Mouse (Mus musculus): Measurements from ENCODE around the gene Gpr68.

The Gpr68 gene

DNA sequence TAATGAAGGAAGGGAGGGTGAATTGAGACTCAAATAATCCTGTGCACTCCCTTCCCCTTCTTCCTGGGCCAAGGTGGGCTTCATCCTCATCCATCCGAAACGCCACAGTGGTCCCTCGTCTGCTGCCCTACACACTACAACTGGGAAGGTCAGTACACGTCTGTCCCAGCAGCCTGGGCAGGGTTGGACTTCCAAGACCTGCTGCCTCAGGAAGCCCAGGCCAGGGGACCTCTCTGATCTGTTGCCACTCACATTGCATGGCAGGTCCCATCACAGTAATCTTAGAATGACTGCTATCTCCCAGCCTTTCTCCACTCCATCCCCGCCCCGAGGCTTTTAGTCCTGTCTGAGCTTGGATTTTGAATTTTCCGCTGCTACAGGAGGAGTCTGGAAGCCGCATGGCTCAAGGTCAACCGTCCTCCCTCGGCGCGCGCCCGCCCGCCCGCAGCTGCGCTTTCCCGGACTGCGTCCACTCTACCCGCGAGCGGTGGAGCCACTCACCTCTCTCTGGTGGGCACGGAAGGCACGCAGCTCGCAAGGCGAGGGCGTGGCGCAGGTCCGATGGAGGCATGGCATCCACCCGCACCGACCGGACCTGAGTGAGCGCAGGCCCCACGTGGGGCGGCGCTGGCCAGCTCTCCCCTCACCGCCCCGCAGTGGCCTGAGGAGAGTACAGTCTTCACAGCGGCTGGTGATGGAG is at the start of gene Gpr68:
Gene Gpr68, minus strand, starts transcription at position 601 of the 700 bp plus-strand sequence.
- no peak for DNase-seq (ENCODE audit: low spot score in 2 of 2)

DNA sequence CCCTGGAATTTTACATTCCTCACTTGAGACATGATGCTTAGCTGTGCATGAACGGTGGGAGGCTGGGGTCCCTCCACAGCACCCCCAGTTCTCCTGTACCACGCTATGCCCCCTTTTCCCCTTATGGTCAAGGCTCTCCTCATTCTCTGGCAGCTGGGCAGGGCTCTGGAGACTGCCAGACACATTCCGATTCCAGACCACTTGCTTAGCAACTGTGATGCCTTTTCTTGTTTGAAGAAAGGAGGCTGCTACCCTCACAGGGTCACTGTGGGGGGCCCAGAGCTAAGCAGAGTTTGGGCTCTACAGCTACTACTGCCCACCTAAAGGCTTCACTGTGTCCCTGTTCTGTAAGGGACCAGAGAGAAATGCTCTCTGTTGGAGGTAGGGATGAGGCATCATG is 49.3 kb upstream of the Gpr68 start:
- no peak for DNase-seq (ENCODE audit: low spot score in 2 of 2)

DNA sequence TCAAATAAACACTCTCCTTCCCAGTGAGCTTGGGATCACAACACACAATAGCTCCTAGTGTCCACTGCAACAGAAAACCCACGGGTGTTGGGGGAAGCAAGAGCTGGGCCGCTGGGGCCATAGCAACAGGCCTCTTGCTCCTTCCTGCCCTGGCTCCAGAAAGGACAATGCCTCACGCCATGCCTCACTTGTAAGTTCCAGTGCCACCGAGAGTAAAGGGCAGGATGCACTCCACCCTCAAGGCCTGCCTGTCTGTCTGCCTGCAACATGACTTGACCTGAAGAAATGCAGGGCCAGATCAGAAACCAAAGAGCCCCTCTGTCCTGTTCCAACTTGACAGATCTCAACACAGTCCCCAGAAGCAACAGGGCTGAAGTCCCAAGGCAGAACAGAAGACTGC is 48.8 kb upstream of the Gpr68 start:
- DNase-seq (ENCODE audit: low spot score in 2 of 2): no peak

DNA sequence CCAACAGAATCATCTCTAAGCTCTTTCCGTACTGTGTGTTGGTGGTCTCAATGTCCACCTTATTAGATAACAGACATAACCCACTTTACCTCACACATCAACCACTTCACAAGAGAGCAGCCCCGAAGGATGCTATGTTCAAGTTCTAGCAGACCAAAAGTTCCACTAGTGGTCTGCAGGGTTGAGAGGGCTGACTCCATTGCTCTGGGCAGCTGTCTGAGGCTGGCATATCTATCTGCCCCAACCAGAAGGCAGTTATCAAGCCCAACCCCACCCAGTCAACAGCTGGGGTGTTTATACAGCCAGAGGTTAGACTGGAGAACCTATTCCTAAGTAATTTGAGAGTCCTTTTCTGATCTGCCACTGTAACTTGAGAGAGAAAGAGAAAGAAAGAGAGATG is 48.0 kb upstream of the Gpr68 start:
- no peak for DNase-seq (ENCODE audit: low spot score in 2 of 2)

DNA sequence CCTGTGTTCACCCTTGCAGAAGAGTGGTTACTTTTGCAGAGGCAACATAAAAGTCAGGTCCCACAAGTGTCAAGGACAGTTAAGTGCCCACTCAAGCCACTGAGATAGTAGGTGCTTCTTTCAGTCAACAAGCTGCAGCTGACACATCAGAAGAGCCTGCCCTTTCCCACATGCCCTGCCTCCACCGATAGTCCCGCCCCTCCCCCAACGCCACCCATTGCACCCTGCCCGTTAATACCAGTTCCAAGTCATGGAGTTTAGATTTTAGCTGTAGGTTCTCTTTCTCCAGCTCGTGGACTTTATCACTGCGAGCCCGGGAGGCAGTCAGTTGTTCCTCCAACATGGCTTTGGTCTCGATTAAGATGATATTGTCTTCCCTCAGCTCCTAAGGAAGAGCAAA is 45.9 kb upstream of the Gpr68 start:
- DNase-seq (ENCODE audit: low spot score in 2 of 2): no peak

DNA sequence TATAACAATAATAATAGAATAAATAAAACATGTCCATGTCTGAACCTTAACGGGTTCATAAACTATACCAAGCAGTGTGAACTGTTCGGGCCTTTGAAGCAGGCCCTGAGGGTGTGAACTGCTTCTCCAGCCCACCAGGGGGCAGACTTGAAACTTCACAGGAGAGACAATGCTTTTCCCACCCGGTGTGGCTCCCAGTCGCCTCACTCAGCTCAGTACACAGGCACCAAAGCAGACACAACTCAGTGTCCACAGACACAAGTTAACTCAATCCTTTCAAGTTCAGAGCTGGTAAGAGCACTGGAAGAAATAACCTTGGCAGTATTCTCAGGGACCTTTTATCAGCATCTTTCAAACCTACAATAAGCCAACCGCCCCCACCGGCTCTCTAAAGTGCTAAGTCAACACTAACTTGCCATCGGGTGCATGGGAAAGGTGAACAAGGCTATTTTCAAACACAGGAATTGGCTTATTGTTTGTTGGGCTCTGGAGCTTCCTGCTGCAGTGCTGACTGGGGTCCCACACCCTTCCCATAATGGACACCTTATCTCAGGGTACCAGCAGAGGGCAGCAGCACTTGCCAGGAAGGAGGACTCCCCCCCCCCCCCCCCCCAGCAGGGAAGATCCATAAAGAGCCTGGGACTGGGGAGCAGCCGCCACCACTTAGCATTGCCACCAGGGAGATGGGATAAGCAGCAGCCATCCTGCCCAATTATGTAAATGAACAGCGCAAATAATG is 44.4 kb upstream of the Gpr68 start:
- DNase-seq (ENCODE audit: low spot score in 2 of 2): peak; percentile 64 to 74

DNA sequence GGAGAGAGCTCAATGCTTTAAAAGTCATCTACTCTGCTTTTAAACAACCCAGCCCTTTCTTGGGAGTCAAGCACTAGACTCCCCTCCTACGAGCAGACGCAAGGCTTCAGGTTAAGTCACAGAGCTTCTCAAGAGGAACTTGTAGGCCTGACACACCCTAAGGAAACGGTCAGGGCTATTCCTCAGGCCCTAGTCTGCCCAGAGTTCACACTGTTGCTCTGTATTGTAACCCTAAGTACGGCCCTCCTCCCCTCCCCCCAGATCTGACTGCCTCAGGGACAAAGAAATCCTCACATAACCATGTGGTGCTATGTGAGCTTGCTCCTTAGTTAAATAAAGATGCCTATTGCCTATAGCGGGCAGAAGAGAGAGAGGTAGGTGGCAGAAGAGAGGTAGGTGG is 41.1 kb upstream of the Gpr68 start:
- DNase-seq (ENCODE audit: low spot score in 2 of 2): no peak

DNA sequence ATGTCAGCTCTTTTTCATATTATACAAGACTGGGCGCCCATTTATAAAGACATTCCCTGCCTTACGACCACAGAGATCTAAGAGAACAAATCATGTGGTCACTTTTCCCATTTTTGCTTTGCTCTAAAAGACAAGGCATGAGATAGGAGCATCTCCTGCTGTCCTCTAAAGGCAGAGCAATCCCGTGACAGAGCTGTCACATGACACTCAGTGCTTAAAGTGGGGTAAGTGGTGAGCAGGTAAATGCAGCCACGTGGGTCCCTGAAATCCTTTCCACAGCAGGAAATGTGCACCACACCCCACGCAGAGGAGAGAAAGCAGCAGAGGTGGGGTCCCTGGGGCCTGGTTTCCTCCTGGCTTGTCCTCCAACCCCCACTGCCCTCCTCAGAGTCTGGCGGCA is 40.0 kb upstream of the Gpr68 start:
- DNase-seq (ENCODE audit: low spot score in 2 of 2): no peak

DNA sequence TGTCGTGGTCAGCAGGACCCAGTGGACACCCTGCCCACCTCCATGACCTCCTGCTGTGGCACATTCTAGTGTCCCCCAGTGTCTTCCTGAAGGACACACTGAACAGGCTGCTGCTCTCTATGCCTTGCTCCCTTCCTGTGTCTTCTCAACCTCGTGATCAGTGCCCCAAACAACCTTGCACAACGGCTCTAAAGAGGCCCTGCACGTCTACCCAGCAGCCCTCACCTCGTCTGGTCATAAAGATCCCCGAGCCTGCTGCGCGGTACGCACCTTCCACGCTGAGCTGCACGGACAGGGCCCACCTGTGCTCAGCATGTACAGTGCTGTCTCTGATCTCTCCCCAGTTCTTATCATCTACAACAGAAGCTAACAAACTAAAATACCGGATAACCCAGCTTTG is 38.0 kb upstream of the Gpr68 start:
- DNase-seq (ENCODE audit: low spot score in 2 of 2): no peak

DNA sequence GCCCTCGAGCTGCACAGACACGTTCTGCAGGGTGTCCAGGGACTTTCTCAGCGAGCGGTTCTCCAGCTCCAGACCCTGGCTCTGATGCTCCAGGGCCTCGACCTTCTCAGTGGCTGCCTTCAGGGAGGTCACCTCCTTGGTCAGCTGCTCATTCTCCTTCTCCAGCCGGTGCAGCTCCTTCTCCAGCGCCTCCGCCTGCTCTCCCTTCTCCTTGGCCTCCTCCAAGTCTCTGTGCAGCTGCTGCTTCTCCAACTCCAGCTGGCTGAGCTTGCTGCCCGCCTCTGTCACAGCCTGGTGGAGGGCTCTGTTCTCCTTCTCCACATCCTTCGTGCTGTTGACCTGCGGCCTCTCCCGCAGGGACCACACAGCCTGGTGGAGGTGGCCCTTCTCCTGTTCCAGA is 37.5 kb upstream of the Gpr68 start:
- DNase-seq (ENCODE audit: low spot score in 2 of 2): no peak

DNA sequence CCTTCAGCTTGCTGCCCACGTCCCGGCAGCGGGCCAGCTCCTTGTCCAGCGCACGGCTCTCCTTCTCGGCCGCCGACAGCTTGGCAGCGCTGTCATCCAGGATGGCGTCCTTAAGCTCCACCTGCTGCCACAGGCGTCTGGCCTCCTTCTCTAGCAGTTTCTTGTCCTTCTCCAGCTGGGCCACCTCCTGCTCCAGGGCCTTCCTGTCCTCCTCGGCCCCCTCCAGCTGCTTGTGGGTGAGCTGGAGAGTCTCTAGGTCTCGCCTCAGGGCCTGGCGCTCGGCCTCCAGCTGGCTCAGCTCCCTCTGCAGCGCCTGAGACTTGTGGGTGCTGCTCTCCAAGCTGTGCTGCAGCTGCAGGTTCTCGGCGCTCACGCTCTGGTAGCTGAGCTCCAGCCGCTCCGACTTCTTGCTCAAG is 36.9 kb upstream of the Gpr68 start:
- DNase-seq (ENCODE audit: low spot score in 2 of 2): no peak

DNA sequence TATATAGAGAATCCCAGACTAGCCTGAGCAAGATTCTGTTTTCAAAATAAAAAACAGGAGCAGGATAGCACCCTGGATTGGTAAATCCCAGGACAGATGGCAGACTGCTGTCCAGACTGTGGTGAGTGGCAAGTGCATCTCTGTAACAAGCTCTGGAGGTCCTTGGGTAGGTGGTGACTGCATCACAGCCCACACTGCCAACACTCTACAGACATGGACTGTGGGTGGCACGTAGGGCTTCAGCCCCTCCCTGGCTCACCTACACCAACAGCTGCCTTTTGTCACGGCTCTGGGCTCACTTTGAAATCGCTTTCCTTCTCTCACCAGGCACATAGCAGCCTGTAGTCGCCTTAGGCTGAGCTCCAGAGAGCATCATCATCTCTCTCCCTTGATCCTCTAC is 35.1 kb upstream of the Gpr68 start:
- DNase-seq (ENCODE audit: low spot score in 2 of 2): no peak

DNA sequence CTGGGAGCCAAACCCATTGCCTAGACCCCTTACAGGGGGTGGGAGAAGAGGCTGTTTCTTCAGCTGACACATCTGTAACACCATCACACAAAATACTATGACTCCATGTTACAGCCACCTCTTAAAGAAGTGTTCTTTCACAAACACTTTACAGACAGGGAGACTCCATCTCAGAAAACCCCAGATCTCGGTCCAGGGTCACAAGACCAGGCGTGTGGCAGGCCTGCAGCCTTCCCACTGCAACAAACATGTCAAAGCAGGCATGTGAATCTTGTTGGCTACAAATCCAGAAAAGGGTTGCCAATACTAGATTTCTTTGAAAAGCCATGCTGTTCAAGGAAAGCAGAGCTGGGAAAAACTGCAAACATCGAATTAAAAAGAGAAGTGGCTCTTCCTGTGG is 33.4 kb upstream of the Gpr68 start:
- DNase-seq (ENCODE audit: low spot score in 2 of 2): no peak

DNA sequence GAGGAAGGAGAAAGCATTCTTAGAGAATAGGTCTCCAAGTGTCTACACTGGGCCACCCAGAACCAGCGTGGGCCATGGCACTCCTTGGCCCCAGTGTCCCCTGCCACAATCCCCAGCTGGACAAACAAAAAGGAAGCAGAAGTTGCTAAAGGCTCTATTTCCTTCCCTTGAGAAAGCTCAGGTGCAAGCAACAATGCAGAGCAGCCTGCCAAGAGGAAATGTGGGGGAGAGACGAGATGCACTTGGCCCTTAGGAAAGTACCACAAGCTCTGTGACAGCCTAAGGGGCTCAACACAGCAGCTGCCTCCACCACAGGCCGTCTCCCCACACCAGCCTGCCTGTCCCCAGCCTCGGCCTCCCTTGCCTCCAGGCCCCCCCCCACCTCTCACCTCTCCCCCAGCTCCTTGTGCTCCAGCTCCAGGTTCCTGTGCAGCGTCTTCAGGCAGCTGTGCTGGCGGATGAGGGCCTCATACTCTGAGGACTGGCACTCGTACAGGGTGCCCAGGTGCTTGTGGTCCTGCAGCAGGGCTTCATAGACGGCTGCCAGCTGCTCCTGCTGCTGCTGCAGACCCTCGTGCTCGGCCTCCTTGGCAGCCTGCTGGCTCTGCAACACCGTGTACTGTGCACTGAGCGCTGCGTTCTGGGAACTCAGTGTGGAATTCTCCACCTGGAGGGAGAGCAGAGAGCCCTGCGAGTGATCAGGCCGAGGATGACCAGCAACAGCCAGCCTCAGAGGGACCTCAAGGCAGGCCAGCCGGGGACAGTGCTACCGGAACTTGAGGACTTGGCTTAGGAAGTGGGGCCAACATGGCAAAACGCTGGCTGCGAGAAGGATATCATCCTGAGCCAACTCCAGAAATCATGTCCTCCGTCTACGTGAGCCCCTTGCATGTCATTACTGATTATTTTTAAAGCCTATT is 29.7 kb upstream of the Gpr68 start:
- no peak for DNase-seq (ENCODE audit: low spot score in 2 of 2)

DNA sequence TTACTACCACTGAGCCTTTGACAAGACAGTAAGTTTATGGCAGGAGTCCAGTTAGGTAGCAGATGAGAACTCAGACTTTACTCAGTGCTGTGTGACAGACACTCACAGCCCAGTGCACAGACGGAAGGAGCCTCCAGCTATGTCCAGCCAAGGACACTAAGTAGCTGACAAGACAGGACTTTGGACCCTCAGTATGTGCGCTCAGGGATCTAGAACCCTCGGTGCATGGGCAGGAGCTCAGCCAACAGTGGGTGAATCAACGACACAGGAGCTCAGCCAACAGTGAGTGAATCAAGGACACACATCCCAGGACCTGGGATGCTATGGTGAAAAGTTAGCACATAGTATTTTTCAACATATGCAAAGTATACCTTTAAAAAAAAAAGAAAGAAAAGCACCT is 28.7 kb upstream of the Gpr68 start:
- DNase-seq (ENCODE audit: low spot score in 2 of 2): no peak

DNA sequence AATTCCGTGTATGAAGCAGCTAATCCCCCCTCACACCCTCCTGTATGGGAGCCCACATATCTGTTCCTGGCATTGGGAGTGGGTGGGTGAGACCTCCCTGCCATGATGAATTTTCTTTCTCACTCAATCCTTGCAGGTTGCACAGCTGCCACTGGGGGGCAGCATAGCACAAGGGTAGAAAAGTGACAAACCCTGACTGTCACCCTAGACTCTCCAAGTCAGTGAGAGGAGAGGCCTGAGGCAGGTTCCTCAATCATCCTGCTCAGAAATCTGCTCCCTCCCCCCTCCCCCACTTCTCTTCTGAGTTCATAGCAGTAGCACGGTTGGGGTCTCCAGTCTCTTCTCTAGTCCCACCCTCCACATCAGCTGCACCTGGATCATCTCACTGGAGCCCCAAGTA is 28.1 kb upstream of the Gpr68 start:
- peak; percentile 45 to 60 for DNase-seq (ENCODE audit: low spot score in 2 of 2)

DNA sequence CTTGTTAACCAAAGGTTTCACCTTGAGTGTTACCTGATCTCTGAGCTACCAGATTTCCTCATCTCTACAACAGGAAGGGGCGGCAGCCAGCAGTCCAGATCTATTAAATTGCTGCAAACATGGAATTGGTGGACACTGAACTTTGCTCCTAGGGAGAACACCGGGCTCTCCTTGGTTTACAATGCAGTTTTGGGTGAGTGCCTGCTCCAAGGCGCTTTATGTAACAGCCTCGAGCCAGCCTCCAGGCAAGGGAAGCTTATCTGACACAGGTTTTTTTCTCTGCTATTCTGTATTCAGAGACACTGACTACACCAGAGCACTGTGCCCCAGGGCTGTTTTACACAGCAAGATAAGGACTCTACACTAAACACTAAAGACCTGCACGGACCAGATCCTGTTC is 26.8 kb upstream of the Gpr68 start:
- no peak for DNase-seq (ENCODE audit: low spot score in 2 of 2)

DNA sequence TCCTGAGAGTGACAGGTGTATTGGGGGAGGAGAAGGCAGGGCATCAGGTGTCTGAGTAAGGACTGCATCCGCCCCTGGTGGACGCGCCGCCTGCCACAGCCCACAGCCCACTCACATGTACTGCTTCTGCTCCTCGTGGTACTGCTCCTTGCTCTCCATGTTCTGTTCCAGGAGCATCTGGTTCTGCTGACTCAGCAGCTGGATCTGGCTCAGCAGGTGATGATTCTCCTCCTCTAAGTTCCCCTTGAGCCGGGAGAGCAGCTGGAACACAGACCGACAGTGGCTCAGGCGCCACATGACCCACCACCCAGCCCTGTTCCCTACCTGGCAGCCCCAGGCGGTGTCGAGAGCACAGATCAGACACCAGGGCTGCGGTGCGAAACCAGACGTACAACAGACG is 23.7 kb upstream of the Gpr68 start:
- DNase-seq (ENCODE audit: low spot score in 2 of 2): no peak

DNA sequence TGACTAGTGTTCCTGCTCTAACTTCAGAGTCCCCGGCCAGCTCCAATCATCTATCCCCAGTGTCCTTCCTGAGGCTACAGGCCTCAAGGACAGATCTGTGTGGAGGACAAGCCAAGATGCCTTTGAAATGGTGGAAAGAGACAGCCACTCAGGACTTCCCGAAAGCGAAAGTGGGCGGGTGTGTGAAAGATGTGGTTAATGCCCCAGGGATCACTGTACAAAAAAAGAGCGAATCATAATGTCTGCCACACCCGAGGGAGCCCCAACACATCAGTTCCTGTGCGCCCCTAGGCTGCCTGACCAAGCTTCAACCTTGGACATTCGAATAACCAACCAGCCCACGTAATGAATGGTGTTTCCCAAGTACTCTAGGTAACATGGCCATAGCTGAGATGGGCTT is 20.3 kb upstream of the Gpr68 start:
- no peak for DNase-seq (ENCODE audit: low spot score in 2 of 2)

DNA sequence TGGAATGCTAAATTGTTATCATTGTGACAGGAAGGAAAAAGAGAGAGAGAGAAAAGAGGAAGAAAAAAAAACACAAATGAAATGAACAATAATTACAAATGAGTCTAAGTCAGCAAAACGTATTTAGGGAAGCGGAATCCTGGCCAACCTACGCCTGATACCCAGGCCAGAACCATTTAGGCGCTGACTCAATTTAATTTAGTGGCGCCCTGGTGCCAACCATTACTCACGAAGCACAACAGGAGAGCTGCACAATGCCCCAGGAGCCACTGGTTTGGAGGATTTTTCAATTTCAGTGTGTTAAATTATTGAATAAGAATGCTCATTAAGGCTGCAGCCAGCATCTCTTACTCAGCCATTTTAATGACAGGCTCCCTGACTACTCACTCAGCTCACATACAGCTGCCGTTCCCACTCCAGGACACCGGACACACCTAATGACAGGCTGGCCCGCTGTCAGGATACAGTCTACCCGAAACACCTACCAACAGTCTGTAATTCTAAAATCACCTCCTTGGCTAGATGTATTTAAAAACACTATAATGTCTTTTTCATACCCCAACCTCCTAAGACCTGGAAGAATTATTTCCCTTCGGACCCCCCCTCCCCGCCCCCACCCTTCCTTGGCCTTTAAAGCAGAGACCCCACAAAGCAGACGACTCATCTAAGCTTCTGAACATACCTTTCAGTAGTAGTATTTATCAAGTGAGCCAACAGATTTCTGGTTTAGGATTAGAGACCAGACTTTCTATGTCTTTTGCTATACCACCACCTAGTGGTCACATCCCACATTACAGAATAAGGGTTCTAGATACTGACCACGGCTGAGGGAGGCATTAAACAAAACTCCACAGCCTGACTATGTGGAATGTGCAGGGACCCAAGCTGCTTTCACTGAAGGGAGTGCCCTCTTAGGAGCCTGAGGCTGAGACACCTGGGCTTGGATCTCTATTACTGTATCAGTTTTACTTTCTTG is 17.9 kb upstream of the Gpr68 start:
- peak in 1 of 2 experiments; percentile 18 for DNase-seq (ENCODE audit: low spot score in 2 of 2)

DNA sequence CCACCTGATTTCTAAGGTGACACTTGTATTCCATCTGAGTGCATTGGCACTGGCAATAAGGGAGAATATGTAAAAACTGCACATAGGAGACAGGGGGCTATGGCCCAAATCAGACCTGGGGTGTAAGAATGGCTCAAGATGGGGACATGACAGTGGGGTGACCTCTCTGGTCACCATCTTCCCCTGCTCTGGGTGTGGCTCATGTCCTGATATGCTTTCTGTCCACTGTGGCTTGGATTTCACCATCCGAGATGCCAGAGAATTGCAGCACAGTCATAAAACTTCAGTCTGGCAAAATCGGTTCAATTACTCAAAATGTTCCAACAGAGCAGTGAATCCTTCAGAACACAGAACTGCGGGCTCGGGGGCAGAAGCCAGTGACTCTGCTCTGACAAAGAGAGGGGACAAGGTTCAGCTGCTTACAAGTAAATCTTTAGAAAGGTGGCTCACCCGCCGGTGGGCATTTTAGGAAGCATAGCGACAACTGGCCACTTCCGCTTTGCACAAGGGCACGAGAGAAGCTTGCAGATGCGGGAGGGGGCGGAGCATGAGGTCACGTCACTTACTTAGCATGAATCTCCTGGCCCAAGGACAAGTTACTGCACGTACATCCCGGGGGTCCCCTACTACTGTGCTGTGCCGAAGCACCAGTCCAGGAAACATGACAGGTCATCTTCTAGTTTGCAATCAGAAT is 16.8 kb upstream of the Gpr68 start:
- DNase-seq (ENCODE audit: low spot score in 2 of 2): peak in 1 of 2 experiments; percentile 14

All from urinary bladder, postnatal 36 days (tissue).